ENCODE assay signal across 7 mouse cellular contexts in genomic region chr9:22327099-22327474, GRCm38 (mm10). TPM values are rescaled to one million over a fixed set of nuclear protein-coding genes. Genes with fewer than 3 reads are reported as not detected.
A peak's percentile ranks its signal among the peaks of the same experiment; 100 is the strongest.
DNase-seq lines count a peak whose midpoint lies in the region; ATAC-seq lines count a peak whose summit lies in the region.

No protein-coding gene starts in this region.

- H3K27ac ChIP-seq in forebrain, embryonic 10.5 days: peak overlapping the region; percentile 76; the same call in 1 of the 2 replicates
- H3K27ac ChIP-seq in intestine, embryonic 16.5 days (ENCODE audit: low read length): peak overlapping the region; percentile 69
- peak overlapping the region; percentile 62; the same call in 1 of the 2 replicates for H3K27ac ChIP-seq in stomach, embryonic 14.5 days (ENCODE audit: low read length)

- H3K4me2 ChIP-seq in intestine, embryonic 16.5 days (ENCODE audit: low read depth, low read length): peak overlapping the region; percentile 97
- H3K4me2 ChIP-seq in stomach, embryonic 14.5 days (replicated peaks; ENCODE audit: low read depth, low read length): peak overlapping the region; percentile 79

- no peaks in the 10 kb centered on the region for H3K9me3 ChIP-seq in forebrain, embryonic 10.5 days
- H3K9me3 ChIP-seq in intestine, embryonic 16.5 days (ENCODE audit: control insufficient read depth, low read length): no peaks in the 10 kb centered on the region
- no peaks in the 10 kb centered on the region for H3K9me3 ChIP-seq in stomach, embryonic 14.5 days (ENCODE audit: control insufficient read depth, low read depth, low read length)

- peaks cover 21% of the 10 kb centered on the region for H3K36me3 ChIP-seq in forebrain, embryonic 10.5 days (replicated peaks)
- peaks cover under 1% of the 10 kb centered on the region; the same call in 1 of the 2 replicates for H3K36me3 ChIP-seq in intestine, embryonic 16.5 days (ENCODE audit: control insufficient read depth, insufficient read depth, low read length)
- H3K36me3 ChIP-seq in stomach, embryonic 14.5 days (ENCODE audit: control insufficient read depth, insufficient read depth, low read length): peaks cover 5% of the 10 kb centered on the region; the same call in 1 of the 2 replicates

- peak overlapping the region; percentile 76 for H3K9ac ChIP-seq in intestine, embryonic 16.5 days (ENCODE audit: low read depth, low read length)
- no peak overlapping the region; the same call in 1 of the 2 replicates for H3K9ac ChIP-seq in stomach, embryonic 14.5 days (replicated peaks; ENCODE audit: low read depth, low read length)

- 17% methylated on average over 9 of the region's 9 CpGs for WGBS in forebrain, embryonic 10.5 days
- 13% methylated on average over 9 of the region's 9 CpGs for WGBS in intestine, embryonic 16.5 days
- WGBS in stomach, embryonic 14.5 days: 17% methylated on average over 9 of the region's 9 CpGs

- ATAC-seq in intestine, embryonic 16.5 days: peak; percentile 14
- ATAC-seq in stomach, embryonic 14.5 days (ENCODE audit: insufficient number of reproducible peaks, insufficient read depth, low FRiP score, low read depth): no peak
- no peak for ATAC-seq in monocyte, adult 5-6 weeks (replicated peaks; ENCODE audit: insufficient number of reproducible peaks, low FRiP score, low TSS enrichment, poor library complexity, severe bottlenecking)

- peak overlapping the region; percentile 66 for H3K4me3 ChIP-seq in forebrain, embryonic 10.5 days
- peak overlapping the region; percentile 60 for H3K4me3 ChIP-seq in intestine, embryonic 16.5 days (ENCODE audit: low read length)
- peak overlapping the region; percentile 42; the same call in 1 of the 2 replicates for H3K4me3 ChIP-seq in stomach, embryonic 14.5 days (ENCODE audit: low read depth, low read length)

- 0 out of 2 replicates have a peak, but pooled peaks cover 9% of the 10 kb centered on the region for H3K27me3 ChIP-seq in forebrain, embryonic 10.5 days (ENCODE audit: poor library complexity, severe bottlenecking)
- no peaks in the 10 kb centered on the region for H3K27me3 ChIP-seq in intestine, embryonic 16.5 days (replicated peaks; ENCODE audit: control insufficient read depth, insufficient read depth, low read length)
- H3K27me3 ChIP-seq in stomach, embryonic 14.5 days (ENCODE audit: control insufficient read depth, insufficient read depth, low read length): no peaks in the 10 kb centered on the region

- DNase-seq in urinary bladder, postnatal 14 days (ENCODE audit: low spot score): peak; percentile 65
- DNase-seq in urinary bladder, adult 2 months (ENCODE audit: low spot score): no peak
- DNase-seq in forebrain, embryonic 10.5 days (ENCODE audit: extremely low spot score, low spot score): no peak
- DNase-seq in lung, adult 18-20 months: peak; percentile 56 to 66

- H3K4me1 ChIP-seq in forebrain, embryonic 10.5 days: peaks cover 18% of the 10 kb centered on the region
- H3K4me1 ChIP-seq in intestine, embryonic 16.5 days (ENCODE audit: control insufficient read depth, insufficient read depth, low read length): peaks cover 4% of the 10 kb centered on the region
- no peaks in the 10 kb centered on the region; the same call in 1 of the 2 replicates for H3K4me1 ChIP-seq in stomach, embryonic 14.5 days (ENCODE audit: control insufficient read depth, insufficient read depth, low read length)

RNA-seq across cellular contexts. Expression of gene Zfp810, which starts 19.6 kb away (rescaled TPM):
- polyA plus RNA-seq in urinary bladder, adult 2 months (2012; rRNA removed): 11.9 and 12.6 TPM in 2 replicates
- polyA plus RNA-seq in forebrain, embryonic 10.5 days (2016; fragmentation: Nextera tagmentation; extraction: Ambion mirVana): 22.9 and 23.5 TPM in 2 replicates
- polyA plus RNA-seq in intestine, embryonic 16.5 days (2015; fragmentation: Nextera tagmentation; extraction: Ambion mirVana): 11.8 and 12.7 TPM in 2 replicates
- polyA plus RNA-seq in stomach, embryonic 14.5 days (2014; fragmentation: Nextera tagmentation; extraction: Ambion mirVana): 21.1 and 22.7 TPM in 2 replicates
- total RNA-seq in monocyte, adult 5-6 weeks (2017): 20.8 to 34.3 TPM (median 31.1 TPM) in 3 replicates

Comparison
In these comparisons a context has a peak if more than half of its experiments do, and no peak if none do; other contexts are left out.
1. DNase-seq: peak in urinary bladder, postnatal 14 days (single experiment) and lung, adult 18-20 months (2 of 2); none in urinary bladder, adult 2 months (single experiment) and forebrain, embryonic 10.5 days (single experiment).
2. Peak in every context shown above with its lines, with median percentiles within 50 percentile points of each other: H3K27ac ChIP-seq and H3K4me3 ChIP-seq.